Mouse (Mus musculus) G1E (cell line): Measurements from ENCODE around the gene Clhc1. TPM values are rescaled to one million over a fixed set of nuclear protein-coding genes. Genes with fewer than 3 reads are reported as not detected.

ENCODE experiments used
- ATAC-seq: 2 replicates; pipeline ENCODE4 v1.8.0; 2016; ENCODE audit warnings: mild to moderate bottlenecking; ENCODE audit not compliant: insufficient number of reproducible peaks, poor library complexity, low FRiP score, severe bottlenecking; ENCODE audit errors: extremely low read depth
- DNase-seq: peaks from one replicate; pipeline ENCODE4 v3.0.0; 2012; ENCODE audit warnings: low spot score
- H3K27me3 ChIP-seq: 2 replicates; pipeline ENCODE4 v1.6.1; 2012; ENCODE audit warnings: mild to moderate bottlenecking, low read length, inconsistent platforms; ENCODE audit not compliant: insufficient read depth
- H3K36me3 ChIP-seq: replicated peaks from 2 replicates; pipeline ENCODE3; 2012; ENCODE audit warnings: mild to moderate bottlenecking, inconsistent platforms
- H3K4me1 ChIP-seq: 2 replicates; pipeline ENCODE4 v1.6.1; 2012; ENCODE audit warnings: low read depth, low read length, inconsistent platforms, mixed read lengths; ENCODE audit not compliant: insufficient read depth
- H3K4me3 ChIP-seq: 2 replicates; pipeline ENCODE4 v1.5.1; 2012; ENCODE audit warnings: low read depth, mild to moderate bottlenecking, inconsistent platforms, low read length, moderate library complexity, mixed read lengths
- H3K9me3 ChIP-seq: replicated peaks from 2 replicates; pipeline ENCODE4 v1.6.1; 2012; ENCODE audit warnings: inconsistent platforms
- CTCF ChIP-seq: IDR thresholded peaks from 2 replicates; pipeline ENCODE4 v1.5.1; 2012; ENCODE audit warnings: low read depth, low read length, inconsistent platforms, mixed read lengths
- GATA1 ChIP-seq: IDR thresholded peaks from 2 replicates; pipeline ENCODE4 v1.6.1; 2012; ENCODE audit warnings: borderline replicate concordance, low read length, inconsistent platforms, mixed read lengths
- GATA2 ChIP-seq: IDR thresholded peaks from 2 replicates; pipeline ENCODE4 v1.6.1; 2012; ENCODE audit warnings: low read depth, low read length, inconsistent platforms, borderline replicate concordance
- POLR2AphosphoS5 ChIP-seq: IDR thresholded peaks from 2 replicates; pipeline ENCODE4 v1.6.1; 2012; ENCODE audit warnings: low read depth, low read length, inconsistent platforms; ENCODE audit not compliant: insufficient replicate concordance
- TAL1 ChIP-seq: conservative IDR thresholded peaks from 2 replicates; pipeline ENCODE4 v1.6.1; 2012; ENCODE audit warnings: low read depth, low read length, inconsistent platforms, mixed read lengths
- polyA plus RNA-seq: library from polyadenylated mRNA; stranded (reverse); fragments of >175 nt; gene quantifications from 2 replicates; pipeline ENCODE4 v1.2.3, GENCODE M21; 2012
- total RNA-seq, 2 experiments: library from RNA; stranded (forward) in 1 of 2; stranded (reverse) in 1 of 2; fragments of 200-1000 nt in 1 of 2; fragments of >200 nt in 1 of 2; fragmentation: Nextera tagmentation in 1 of 2; gene quantifications; 2 replicates each; pipeline ENCODE4 v1.2.3; 2014 to 2017

Gene Clhc1
- total and polyA plus RNA-seq, 3 experiments = 0.09 to 1.1 TPM; not detected in 1

DNA sequence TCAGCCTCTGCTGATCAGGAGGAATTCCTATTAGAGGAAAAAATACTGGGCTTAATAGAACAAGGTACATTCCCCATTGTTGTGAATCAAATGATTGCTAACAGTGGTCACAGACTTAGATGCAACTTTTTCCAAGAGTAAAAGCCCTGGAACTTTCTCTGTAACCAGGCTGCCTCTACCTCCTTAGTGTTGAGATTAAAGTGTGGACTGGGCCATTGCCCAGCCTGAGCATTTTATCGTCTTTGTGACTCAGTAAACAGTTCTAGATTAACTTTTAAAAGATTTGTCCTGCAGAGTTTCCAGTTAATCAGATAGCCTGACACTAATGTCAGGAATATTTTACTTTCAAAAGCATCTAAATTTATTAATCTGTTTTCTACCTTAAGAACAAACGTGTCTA, 988 bp upstream of the Clhc1 start:
- Histone ChIP-seq H3K27me3 (no peaks in the 10 kb centered on the region), H3K4me3 (peak overlapping the region; percentile 74), H3K36me3 (peaks cover 37% of the 10 kb centered on the region), H3K9me3 (no peaks in the 10 kb centered on the region), H3K4me1 (peaks cover 27% of the 10 kb centered on the region)
- ATAC-seq (no peak), DNase-seq (no peak)
- TF ChIP-seq GATA2 (no peak), CTCF (no peak), GATA1 (no peak)

DNA sequence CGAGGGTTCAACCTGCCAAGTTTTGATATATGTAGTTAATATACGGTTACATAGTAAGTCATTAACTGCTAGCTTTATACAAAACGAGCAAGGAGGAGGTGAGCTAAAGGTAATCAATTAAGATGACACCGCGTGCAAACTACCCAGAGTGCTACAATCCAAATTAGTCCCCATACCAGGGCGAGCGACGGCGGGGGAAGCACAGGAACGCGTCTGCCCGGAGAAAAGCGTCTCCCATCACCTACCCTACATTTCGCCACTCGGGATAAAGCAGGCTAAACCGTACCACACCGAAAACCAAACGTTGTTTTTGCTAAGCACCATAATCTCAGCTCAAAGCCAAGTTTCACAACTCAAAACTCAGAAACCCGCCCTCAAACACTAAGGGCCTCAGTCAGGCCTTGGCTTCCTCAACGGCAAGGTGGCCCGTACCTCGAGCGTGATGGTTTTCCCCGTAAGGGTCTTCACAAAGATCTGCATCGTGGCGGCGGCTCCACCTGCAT, 450 bp upstream of the Clhc1 start:
- H3K9me3 ChIP-seq = no peaks in the 10 kb centered on the region
- peaks cover 27% of the 10 kb centered on the region for H3K4me1 ChIP-seq
- H3K36me3 ChIP-seq = peaks cover 35% of the 10 kb centered on the region
- peak overlapping the region; percentile 74 for H3K4me3 ChIP-seq
- no peak for TF ChIP-seq TAL1
- no peak for TF ChIP-seq GATA2
- TF ChIP-seq GATA1 = no peak
- TF ChIP-seq CTCF = no peak
- no peak for TF ChIP-seq POLR2AphosphoS5
- DNase-seq (no peak), ATAC-seq (no peak)
- H3K27me3 ChIP-seq = no peaks in the 10 kb centered on the region

GRCm38 (mm10) chr11:29548504-29549424, 1.0 kb downstream of the Clhc1 start:
- no peak for ATAC-seq
- Histone ChIP-seq H3K36me3 (peaks cover 28% of the 10 kb centered on the region), H3K4me3 (peak overlapping the region; percentile 74), H3K27me3 (no peaks in the 10 kb centered on the region), H3K4me1 (peaks cover 27% of the 10 kb centered on the region), H3K9me3 (no peaks in the 10 kb centered on the region)
- no peak for TF ChIP-seq TAL1
- no peak for TF ChIP-seq GATA1
- TF ChIP-seq CTCF = no peak
- TF ChIP-seq GATA2 = no peak
- TF ChIP-seq POLR2AphosphoS5 = no peak
- no peak for DNase-seq

GRCm38 (mm10) chr11:29549425-29549778, 1.7 kb downstream of the Clhc1 start:
- H3K9me3 ChIP-seq = no peaks in the 10 kb centered on the region
- ATAC-seq (no peak), DNase-seq (peak; percentile 45)
- H3K4me3 ChIP-seq = no peak overlapping the region
- no peak for TF ChIP-seq GATA2
- no peak for TF ChIP-seq GATA1
- no peak for TF ChIP-seq TAL1
- H3K4me1 ChIP-seq = peaks cover 23% of the 10 kb centered on the region
- H3K27me3 ChIP-seq = no peaks in the 10 kb centered on the region
- peaks cover 22% of the 10 kb centered on the region for H3K36me3 ChIP-seq

DNA sequence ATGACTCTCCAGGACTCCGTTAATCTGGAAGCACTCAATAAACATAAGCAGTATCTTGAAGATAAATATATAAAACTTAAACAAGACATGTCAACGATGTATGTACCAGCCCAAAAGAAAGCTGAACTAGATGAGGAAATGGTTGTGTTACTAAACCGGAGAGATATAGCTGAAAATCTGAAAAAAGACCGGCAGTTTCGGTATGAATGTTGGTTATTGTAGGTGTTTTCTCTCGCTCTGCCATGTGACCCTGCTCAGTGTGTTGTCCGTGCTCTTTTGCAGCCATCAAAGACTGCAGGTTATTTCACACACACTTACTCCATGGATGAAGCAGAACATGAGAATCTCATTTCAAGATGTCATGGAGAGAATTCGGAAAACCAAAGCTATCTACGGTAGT, 12.7 kb downstream of the Clhc1 start:
- H3K9me3 ChIP-seq = no peaks in the 10 kb centered on the region
- ATAC-seq (no peak), DNase-seq (no peak)
- no peaks in the 10 kb centered on the region for H3K36me3 ChIP-seq
- no peaks in the 10 kb centered on the region for H3K4me1 ChIP-seq
- TF ChIP-seq TAL1 (no peak), POLR2AphosphoS5 (no peak), GATA1 (no peak), GATA2 (no peak), CTCF (no peak)
- peaks cover 5% of the 10 kb centered on the region for H3K27me3 ChIP-seq
- no peak overlapping the region for H3K4me3 ChIP-seq

DNA sequence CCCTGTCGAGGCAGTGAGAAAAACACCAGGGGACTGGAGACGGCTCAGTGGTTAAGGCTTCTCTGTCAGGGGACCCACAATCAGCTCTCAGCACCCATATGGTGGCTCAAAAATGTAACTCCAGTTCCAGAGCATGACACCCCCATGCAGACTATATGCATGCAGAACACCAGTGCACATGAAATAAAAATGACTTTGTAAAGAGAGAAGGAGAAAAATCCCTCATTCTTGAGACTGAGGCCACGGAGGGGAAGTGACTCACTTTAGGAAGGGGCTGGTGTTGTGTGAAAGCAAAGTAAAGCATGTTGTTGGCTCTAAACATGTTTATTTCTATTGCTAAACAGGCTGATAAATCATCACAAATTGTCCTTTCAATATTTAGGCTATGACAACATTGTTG, 13.2 kb downstream of the Clhc1 start:
- TF ChIP-seq CTCF (no peak), POLR2AphosphoS5 (no peak), GATA2 (no peak), TAL1 (no peak), GATA1 (no peak)
- no peak overlapping the region for H3K4me3 ChIP-seq
- ATAC-seq (no peak), DNase-seq (no peak)
- no peaks in the 10 kb centered on the region for H3K36me3 ChIP-seq
- peaks cover 5% of the 10 kb centered on the region for H3K27me3 ChIP-seq
- H3K4me1 ChIP-seq = no peaks in the 10 kb centered on the region
- H3K9me3 ChIP-seq = no peaks in the 10 kb centered on the region
